Mouse (Mus musculus) frontal cortex, postnatal 36 days (tissue): ENCODE results near the gene Gdf3.
"Not testable (repeated sequence)": the region's sequence is repeated elsewhere in the genome, so short reads cannot be mapped to it uniquely, and the experiment has no call there.

Experiments used
- DNase-seq, 2 experiments: peaks; one replicate each; pipeline ENCODE4 v3.0.0; 2022; ENCODE audit warnings: low spot score in 2 of 2

Gene Gdf3

DNA sequence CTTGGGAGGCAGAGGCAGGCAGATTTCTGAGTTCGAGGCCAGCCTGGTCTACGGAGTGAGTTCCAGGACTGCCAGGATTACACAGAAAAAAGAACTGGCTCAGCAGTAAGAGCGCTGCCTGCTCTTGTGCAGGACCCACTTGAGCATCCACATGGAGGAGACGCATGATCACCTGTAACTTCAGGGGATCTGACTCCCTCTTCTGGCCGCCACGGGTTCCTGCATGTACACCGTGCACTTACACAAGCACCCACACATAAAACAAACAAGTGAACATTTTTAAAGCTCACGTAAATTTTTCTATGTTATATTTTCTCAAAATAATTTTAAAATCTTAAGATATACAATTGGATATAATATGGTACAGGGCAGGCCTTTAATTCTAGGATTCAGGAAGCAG lies 4.4 kb downstream of the Gdf3 start:
- no peak for DNase-seq

DNA sequence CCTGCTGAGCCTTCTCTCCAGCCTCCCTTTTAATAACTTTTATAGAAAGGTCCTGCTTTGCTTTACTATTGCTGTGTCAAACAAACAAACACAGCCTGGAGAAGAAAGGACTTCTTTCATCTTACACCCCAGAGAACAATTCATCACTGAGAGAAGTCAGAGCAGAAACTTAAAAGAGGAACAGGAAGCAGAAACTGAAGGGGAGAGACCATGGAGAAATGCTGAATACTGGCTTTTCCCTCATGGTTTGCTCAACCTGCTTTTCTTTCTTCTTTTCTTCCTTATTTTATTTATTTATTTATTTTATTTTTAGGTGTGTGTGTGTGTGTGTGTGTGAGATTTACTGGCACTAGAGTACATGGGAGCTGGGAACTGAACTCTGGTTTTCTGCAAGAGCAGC lies 5.6 kb downstream of the Gdf3 start:
- DNase-seq: no peak

DNA sequence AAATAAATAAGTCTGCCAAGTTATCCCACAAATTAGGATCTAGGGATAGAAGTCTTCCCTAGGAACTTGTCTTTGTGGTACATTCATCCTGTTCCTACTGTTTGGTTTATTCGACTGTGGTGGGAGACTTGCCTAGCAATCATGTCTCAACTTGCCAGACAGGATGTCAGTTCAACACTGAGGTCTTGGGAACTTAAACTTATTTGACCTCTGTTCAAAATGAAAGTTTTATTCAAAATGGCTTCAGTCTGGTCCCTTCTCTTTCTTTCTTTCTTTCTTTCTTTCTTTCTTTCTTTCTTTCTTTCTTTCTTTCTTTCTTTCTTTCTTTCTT lies 6.9 kb downstream of the Gdf3 start:
- DNase-seq: no peak

DNA sequence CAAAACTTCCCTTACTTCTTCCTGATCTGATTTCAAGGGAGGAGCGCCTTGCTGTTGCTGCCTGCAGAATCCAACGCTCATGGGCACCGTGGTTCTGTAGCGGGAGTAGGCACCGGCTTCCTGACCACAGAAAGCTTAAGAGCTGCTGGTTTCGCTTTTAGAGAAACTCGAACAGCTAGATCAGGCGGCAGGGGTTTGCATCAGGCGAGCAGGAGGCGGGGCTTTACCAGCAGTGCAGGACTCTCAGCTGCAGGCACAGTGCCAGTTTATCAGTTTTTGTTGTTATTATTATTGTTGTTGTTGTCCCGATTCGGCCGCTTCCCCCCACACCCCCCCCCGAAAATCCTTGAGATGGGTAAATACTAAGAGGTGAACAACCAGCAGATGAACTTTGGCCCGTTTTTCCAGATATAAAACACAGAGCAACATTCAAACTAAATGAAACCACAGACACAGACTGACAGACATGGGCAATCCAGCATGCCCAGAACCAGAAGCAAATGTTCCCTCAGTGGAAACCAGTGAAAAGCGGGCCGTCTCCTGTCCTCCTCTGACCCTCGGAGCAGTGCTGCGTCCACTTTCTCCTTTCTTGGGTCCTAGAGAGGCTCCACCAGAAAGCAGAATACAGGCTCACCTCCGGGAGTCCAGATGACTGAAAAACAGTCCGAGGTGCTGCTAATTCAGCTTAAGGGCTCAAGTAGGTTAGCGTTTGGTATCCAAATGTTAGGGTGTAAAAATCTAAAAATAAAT lies 7.5 kb downstream of the Gdf3 start, which contains the start of gene Apobec1:
Gene Apobec1 (minus strand): TSS at position 203 of the 750 bp plus-strand sequence.
- peak; percentile 25 to 29 for DNase-seq

DNA sequence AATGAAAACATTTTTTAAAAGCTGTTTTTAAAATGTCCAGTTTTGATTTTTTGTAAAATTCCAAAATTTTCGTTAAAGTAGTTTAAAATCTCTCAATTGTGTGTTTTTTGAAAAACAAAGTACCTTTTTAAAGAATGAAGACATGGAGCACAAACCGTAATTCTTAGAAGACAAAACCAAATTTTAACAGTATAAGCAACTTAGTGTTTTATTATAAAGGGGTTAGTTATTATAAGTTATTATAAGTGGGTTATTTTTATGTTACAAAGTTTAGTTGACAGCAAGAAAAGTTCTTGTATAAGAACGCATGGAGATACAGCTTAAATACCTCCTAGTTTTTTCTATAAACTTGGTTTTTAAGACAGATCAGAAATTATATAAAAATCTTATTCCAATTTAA lies 8.3 kb downstream of the Gdf3 start:
- no peak for DNase-seq

DNA sequence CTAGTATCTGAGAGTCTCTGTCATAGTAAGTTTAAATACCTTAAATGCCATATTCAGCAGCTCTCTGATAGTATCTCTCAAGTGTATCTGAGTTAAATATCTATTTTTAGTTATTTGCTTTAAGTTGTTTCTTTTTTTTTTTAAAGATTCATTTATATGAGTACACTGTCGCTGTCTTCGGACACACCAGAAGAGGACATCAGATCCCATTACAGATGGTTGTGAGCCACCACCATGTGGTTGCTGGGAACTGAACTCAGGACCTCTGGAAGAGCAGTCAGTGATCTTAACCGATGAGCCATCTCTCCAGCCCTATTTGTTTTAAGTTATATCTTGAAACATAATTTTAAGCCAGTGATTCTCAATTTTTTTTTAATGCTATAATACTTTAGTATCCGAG lies 8.9 kb downstream of the Gdf3 start:
- DNase-seq: no peak

DNA sequence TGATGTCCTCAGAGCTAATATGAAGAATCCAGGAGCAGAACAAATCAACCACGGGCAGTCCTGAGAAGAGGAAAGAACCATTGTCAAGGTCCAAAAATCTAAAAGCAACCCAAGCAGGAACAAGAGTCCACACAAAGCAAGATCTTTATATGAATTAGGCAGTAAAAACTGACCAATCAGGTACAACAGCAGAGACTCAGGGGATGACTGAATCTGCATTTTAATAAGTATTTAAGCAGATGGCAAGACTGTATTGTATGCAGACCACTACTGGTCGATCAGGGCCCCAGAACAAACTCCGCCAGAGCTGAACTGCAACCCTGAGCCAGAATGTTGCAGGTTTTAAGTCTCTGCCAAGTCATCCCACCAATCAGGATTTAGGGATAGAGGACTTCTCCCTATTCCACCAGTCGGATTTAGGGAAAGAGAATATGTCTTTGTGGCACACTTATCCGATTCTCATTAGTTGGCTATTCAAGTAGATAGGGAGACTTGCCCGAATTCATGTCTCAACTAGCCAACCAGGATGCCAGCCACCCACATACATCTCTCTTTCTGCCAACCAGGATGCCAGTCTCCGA lies 9.7 kb downstream of the Gdf3 start:
- DNase-seq: no peak

DNA sequence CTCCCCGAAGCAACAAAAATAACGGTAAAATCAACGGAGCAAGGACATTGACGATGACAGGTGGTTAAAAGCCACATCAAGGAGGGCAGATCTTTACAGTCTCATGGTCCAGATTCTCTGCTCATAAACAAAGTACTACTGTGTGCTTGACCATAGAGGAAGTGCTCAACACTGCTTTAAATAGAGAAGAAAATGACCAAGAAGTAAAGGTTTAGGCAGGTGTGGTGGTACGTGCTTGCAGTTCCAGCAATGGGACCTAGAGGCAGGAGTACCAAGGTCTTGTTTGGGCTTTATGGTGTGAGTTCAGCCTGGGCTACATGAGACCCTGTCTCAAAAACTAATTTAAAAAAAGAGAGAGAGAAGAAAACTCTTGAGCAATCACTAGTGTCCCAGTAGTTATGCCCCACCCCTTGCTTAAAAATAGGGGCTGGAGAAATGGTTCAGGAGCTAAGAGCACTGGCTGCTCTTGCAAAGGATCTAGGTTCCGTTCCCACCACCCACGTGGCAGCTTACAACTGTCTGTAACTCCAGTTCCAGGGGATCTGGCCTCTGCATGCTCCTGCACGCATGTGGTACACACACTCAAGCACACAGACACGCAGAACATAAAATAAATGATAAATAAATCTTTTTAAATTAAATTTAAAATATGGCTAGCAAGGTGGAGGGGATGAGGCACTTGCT lies 10.7 kb downstream of the Gdf3 start:
- no peak for DNase-seq

DNA sequence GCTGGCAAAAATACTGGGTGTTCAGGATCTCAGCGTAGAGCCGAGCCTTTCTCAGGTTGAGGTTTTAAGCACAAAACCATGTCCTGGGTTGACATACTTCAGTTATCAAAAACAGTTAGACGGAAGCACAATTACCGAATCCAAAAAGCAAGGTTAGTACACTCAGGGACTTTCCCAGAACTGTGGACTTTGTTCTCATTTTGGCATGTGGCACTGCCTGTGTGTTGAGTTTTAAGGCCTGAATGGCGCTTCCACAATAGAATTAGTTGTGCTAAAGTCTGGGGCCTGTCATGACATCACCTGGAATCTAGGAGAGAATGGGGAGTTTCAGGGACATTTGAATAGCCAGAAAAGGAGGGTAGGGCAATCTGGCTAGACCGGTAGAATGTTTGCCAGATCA lies 11.5 kb downstream of the Gdf3 start:
- DNase-seq: no peak

DNA sequence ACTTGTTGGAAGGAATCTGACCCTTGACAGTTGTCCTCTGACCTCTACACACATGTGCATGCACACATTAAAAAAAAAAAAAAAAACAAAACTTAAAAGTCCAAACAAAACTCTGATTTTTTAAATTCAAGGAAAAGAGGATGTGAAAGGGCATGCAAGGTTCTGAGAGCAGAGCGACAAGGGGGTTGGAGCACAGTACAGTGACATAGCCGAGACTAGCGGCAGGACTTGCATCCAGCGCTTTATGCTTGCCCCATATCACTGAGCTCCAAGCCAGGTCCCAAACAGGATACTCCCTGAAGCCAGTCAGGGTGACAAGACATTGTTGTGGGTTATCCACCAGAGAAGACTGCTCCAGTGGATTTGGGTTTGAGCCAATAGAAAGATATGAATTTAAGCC lies 11.9 kb downstream of the Gdf3 start:
- DNase-seq: no peak

DNA sequence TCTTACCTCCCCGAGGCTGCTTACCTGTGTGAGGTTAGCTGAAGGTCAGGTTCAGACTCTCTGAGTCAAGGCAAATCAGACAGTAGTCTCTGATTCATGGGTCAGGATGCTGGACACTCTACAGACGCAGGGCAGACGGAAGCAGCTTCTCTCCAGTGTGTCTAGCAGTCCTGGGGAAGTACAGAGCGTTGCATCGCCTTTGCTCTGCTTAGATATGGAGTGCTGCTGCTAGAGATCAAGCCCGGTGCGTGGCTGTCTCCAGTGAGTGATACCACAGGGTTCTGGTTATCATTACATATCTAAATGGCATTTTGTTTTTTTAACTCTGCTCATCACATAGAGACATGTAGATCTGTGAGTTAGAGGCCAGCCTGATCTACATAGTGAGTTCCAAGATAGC lies 13.3 kb downstream of the Gdf3 start:
- no peak for DNase-seq

DNA sequence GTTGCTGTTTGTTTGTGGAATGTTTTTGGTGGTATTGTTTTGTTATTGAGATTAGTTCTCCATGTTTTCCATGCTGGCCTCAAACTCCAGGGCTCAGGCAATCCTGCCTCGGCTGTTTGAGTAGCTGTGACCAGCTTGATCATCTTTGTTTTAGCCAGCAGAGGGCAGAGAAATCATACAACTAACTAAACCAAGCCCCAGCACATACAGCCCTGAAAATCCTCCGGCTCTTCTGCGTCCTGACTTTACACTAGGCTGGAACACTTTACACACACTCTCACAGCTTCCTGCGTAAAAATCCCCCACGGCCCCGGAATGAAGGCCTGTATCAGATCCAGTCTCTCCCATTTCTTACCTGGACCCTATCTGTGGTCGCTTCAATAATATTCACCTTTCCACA lies 14.2 kb downstream of the Gdf3 start:
- peak in 1 of 2 experiments; percentile 28 for DNase-seq

DNA sequence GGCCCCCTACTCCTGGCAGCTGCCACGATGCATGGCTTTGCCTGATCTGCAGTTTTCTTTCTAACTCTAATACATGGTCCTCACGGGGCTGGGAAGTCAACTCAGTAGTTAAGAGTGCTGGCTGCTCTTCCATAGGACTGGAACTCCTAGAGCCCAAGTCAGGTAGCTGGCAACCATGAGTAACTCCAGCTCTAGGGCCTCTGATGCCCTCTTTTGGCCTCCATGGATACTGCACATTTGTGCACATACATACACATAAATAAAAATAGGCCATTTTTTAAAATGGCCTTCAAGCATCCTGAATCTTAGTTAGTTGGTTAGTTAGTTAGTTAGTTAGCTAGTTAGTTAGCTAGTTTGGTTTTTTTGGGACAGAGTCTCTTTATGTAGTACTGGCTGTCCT lies 17.0 kb downstream of the Gdf3 start:
- no peak for DNase-seq

DNA sequence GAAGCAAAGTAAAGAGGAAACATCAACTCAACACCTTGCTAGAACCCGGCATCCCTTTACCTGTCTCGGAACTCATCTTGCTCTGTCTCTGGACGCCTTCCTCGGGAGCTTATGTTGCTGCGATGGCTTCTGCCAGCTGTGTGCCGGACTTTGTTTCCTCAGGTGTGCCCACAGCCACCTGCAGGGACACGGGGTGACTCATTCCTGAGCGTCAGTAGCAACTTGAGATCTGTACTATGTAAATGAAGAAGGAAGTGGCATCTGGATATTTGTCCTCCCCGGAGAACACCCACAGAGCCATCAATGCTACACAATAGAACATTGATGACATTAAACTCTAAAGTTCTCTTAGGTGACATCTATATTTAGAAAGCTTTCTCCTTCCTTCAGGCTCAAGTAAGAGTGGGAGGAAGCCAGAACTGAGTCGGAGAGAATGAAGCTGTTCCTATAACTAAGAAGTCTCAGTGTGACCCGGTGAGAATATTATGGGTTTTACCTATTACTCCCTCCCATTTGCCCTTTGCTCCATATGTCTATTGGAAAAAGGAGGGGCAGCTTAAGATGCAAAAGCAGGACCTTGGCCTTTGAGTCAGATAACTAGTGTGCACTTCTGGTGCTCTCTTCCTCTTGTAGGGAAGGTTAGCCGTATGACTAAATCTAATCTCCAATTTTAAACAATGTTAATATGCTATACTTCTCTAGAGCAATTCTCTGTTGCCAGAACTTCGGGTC lies 18.7 kb downstream of the Gdf3 start:
- no peak for DNase-seq

DNA sequence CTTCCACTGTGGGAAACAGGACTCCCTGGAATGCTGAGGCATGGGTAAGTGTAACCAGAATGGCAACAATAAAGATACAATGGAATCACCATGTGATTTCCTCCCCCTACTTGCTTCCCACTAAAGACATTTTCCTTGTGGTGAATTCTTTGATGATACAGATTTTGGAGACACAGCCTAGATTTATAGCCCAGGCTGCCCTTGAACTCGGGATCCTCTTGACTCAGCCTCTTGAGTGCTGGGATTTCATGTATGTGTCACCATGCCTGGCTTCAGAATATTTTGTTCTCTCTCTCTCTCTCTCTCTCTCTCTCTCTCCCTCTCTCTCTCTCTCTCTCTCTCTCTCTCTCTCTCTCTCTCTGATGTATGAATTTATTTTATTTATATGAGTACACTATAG lies 30.8 kb downstream of the Gdf3 start:
- DNase-seq: no peak

DNA sequence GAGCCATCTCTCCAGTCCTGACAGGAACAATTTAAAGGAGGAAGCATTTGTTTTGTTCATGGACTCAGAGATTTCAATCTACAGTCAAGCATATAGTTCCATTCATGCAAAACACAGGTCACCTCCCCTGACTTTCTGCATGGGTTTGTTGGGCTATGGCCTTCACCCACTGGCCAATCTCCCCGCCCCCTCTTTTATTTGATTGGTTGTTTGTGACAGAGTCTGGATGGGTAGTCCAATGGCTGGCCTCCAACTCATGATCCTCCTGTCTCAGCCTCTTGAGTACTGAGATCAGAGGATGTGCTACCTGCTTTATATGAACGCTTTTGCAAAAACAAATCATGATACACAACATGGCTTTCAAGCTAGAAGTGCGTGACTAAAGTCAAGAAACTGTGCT lies 32.9 kb downstream of the Gdf3 start:
- no peak for DNase-seq

DNA sequence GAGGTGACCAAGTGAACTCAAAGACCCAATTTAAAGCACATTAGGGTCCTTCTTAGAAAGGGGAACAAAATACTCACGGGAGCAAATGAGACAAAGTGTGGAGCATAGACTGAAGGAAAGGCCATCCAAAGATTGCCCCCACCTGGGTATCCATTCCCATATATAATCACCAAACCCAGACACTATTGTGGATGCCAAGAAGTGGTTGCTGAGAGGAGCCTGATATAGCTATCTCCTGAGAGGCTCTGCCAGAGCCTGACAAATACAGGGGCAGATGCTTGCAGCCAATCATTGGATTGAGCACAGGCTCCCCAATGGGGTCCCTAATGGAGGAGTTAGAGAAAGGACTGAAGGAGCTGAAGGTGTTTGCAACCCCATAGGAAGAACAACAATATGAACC lies 34.9 kb downstream of the Gdf3 start:
- DNase-seq: not testable (repeated sequence)

DNA sequence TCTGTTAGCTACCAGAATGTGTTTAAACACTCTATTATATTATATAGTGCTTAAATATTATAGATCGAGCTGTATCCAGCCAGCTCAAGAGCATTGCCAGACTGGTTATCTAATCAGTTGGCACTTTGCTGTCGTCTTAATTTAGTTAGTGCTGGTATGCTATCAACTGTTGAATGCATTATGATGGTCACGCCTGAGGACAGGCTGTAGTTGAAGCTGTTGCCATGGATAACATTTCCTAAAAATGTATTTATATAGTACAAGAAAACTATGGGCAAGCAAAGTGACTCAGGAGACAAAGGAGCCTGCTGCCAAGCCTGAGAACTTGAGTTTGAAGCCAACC lies 38.3 kb downstream of the Gdf3 start:
- DNase-seq: peak in 1 of 2 experiments; percentile 10

DNA sequence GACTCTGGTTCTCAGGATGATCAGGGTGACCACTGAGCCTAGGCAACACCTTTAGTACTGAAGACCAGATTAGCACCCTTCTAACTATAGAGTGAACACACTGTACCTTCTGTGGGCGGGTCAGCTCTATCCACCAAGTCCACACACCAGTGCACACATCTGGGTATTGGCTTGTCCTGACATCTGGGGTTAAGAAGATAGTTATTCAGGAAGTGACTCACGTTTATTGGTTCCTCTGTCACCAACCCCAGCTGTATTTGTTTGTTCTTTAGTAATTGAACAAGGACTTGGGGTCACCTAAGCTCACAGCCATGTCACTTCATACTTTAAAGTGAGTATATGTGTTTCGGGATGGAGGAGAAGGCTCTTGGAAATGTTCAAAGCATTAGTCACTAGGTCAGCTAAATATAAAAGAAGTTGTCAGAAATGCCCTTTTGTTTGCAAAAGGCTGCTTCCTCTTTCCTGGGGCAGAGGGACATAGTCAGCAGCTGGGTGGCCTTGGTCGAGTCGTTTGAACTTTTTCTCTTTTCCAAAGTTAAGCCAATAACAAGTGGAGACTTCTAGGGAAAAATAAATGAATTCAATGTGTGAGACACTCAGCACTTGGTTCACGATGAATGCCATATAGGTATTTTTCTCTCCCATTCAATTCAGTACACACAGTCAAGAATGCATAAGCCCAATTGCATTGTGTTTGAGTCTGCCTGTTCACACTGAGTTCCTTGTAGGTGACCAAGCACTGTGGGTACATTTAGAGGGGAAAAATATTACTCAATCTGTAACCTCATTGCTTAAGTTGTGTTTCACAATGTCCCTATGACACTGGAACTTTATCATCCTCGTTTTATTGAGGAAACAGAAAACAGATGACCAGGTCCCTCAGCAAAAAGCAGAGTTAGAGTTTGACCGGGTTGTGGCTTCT lies 38.9 kb downstream of the Gdf3 start:
- DNase-seq: no peak

DNA sequence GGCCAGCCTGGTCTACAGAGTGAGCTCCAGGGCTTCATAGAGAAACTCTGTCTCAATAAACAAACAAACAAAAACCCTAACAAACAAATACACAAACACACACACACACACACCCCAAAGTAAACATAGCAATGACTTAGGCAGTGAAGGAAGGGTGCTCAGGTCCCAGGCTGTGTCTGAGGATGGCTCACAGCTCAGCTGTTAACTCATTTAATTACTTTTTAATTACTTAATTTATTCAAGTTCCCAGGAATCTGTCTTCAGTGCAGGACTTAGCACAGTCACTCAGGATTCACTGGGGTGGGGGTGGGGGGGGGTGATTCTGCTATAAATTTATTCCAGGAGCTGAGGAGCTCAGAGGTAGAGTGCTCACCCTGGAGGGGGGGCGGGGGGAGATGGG lies 40.1 kb downstream of the Gdf3 start:
- no peak for DNase-seq

DNA sequence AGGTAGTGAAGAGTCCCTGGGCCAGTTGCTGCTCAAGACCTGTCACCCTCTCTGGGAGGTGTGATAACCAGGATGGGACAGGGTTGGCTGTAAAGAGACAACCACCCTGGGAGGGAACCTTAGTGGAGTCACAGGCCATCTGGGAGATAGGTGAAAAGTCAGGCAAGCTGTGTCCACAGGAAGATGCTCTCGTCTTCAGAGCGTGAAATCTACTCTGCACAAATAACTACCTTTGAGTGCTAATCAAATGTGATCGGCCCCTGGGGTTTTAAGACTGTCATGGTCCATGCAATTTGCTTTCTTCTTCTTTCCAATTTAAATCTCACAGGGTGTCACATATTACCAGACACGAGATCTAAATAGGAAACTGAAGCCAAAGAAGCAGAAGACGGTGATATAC lies 40.8 kb downstream of the Gdf3 start:
- no peak for DNase-seq
